Mouse (Mus musculus) T-helper 17 cell (primary cell): ENCODE data around the gene Cib1.

Experiments
- in situ Hi-C, 2 experiments: fragments of 300-600 bp; cut with MboI, MseI; formaldehyde crosslinking; loops; 1 replicate in 1 of 2; 2 replicates in 1 of 2; pipeline ENCODE4 v1.15.1; 2025; ENCODE audit warnings: high pct_unique_total_duplicates in 2 of 2

Cib1 gene

GRCm38 (mm10) chr7:80233799-80234198 is 1.2 kb upstream of the Cib1 start:
- in situ Hi-C loops = no loop called here

GRCm38 (mm10) chr7:80231971-80232488 is 583 bp downstream of the Cib1 start:
- in situ Hi-C loops = no loop called here

- in situ Hi-C loops = no loop called here
Observed at GRCm38 (mm10) chr7:80230196-80230595, 2.4 kb downstream of the Cib1 start.

GRCm38 (mm10) chr7:80227065-80227464 is 5.5 kb downstream of the Cib1 start:
- in situ Hi-C loops = no loop called here

GRCm38 (mm10) chr7:80221179-80221750 is 11.3 kb downstream of the Cib1 start:
- in situ Hi-C loops = no loop called here

GRCm38 (mm10) chr7:80220237-80220797 is 12.3 kb downstream of the Cib1 start:
- in situ Hi-C loops = no loop called here

GRCm38 (mm10) chr7:80218666-80219065 is 13.9 kb downstream of the Cib1 start:
- in situ Hi-C loops = loop anchor here (5.0 to 10.0 kb wide), 2 partner anchors 56 to 64 kb away; no protein-coding TSS in a partner anchor

- in situ Hi-C loops = loop anchor here (5.0 to 10.0 kb wide), 2 partner anchors 54 to 62 kb away; no protein-coding TSS in a partner anchor
Observed at GRCm38 (mm10) chr7:80216566-80216965, 16.0 kb downstream of the Cib1 start.

GRCm38 (mm10) chr7:80215398-80215797 is 17.2 kb downstream of the Cib1 start:
- in situ Hi-C loops = loop anchor here (5.0 to 10.0 kb wide), 2 partner anchors 53 to 61 kb away; no protein-coding TSS in a partner anchor

- in situ Hi-C loops = loop anchor here in 1 of 2 experiments (10.0 kb wide), 1 partner anchor 60 kb away; no protein-coding TSS in a partner anchor
Observed at GRCm38 (mm10) chr7:80214459-80214858, 18.2 kb downstream of the Cib1 start.

GRCm38 (mm10) chr7:80213604-80214003 is 19.0 kb downstream of the Cib1 start:
- in situ Hi-C loops = loop anchor here in 1 of 2 experiments (10.0 kb wide), 1 partner anchor 59 kb away; no protein-coding TSS in a partner anchor

GRCm38 (mm10) chr7:80210982-80211381 is 21.6 kb downstream of the Cib1 start:
- in situ Hi-C loops = loop anchor here in 1 of 2 experiments (10.0 kb wide), 1 partner anchor 56 kb away; no protein-coding TSS in a partner anchor

GRCm38 (mm10) chr7:80209669-80210068 is 22.9 kb downstream of the Cib1 start:
- in situ Hi-C loops = loop anchor here in 1 of 2 experiments (10.0 kb wide), 1 partner anchor 55 kb away; no protein-coding TSS in a partner anchor

- in situ Hi-C loops = no loop called here
Observed at GRCm38 (mm10) chr7:80208738-80209430, 23.7 kb downstream of the Cib1 start.

- in situ Hi-C loops = no loop called here
Observed at GRCm38 (mm10) chr7:80208026-80208642, 24.5 kb downstream of the Cib1 start.

GRCm38 (mm10) chr7:80207314-80207731 is 25.3 kb downstream of the Cib1 start:
- in situ Hi-C loops = no loop called here

- in situ Hi-C loops = no loop called here
Observed at GRCm38 (mm10) chr7:80205705-80206589, 26.7 kb downstream of the Cib1 start.

- in situ Hi-C loops = no loop called here
Observed at GRCm38 (mm10) chr7:80204961-80205360, 27.7 kb downstream of the Cib1 start.

- in situ Hi-C loops = no loop called here
Observed at GRCm38 (mm10) chr7:80204362-80204761, 28.3 kb downstream of the Cib1 start.

- in situ Hi-C loops = no loop called here
Observed at GRCm38 (mm10) chr7:80203638-80204096, 28.9 kb downstream of the Cib1 start.

GRCm38 (mm10) chr7:80202961-80203360 is 29.7 kb downstream of the Cib1 start:
- in situ Hi-C loops = no loop called here
